Mouse (Mus musculus) right cerebral cortex, adult 2 months (tissue): ENCODE results near the gene Tmem200a.

Experiments used
- DNase-seq, 2 experiments: peaks; one replicate each; pipeline ENCODE4 v3.0.0; 2021 to 2022; ENCODE audit warnings: low spot score in 2 of 2

The Tmem200a gene

DNA sequence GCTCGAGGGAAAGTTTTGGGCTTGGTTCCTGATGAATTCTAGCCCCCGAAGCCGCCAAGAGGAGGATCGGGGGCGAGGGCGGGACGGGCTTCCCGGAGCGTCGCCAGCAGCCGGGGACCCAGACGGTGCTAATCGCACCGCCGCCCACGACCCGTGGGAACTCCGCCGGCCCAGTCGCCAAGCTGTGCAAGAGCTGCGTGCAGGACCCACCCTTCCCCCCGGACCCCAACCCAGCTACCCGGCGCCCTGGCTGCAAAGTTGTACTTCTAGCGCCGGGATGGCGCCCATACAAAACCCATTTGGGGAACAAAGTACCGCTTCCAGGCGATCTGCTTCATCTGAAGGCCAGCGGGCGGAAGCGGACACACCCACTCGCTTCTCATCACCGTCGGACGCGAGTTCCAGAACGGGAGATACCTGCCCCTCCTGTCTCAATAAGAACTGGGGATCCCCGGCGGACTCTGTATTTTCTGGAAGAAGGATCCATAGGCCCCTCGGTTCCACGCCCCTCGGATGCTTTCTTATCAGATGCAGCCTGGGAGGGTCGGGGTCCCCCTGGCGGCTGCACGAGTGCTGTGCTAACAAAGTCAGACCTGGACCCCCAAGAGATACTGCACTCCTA is at the start of gene Tmem200a:
Gene Tmem200a (minus strand): TSS at position 532 of the 622 bp plus-strand sequence.
- peak; percentile 71 to 82 for DNase-seq

DNA sequence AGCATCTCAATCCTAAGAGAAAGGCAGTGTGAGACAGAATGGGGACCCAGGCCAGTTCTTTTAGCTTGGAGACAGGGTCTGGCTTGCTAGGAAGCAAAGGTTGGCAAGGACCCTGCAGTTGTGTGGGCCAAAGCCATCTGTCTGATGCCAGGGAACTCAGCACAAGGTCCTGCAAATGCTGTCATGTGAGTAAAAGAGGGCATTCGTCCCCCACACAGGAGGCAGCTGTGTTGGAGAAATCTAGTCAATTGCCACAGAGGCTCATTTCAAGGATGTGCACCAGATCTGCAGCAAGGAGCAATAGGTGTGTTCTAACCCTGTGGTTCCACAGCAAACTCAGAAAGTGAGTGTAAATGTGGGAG is 41.0 kb upstream of the Tmem200a start:
- peak in 1 of 2 experiments; percentile 8 for DNase-seq

DNA sequence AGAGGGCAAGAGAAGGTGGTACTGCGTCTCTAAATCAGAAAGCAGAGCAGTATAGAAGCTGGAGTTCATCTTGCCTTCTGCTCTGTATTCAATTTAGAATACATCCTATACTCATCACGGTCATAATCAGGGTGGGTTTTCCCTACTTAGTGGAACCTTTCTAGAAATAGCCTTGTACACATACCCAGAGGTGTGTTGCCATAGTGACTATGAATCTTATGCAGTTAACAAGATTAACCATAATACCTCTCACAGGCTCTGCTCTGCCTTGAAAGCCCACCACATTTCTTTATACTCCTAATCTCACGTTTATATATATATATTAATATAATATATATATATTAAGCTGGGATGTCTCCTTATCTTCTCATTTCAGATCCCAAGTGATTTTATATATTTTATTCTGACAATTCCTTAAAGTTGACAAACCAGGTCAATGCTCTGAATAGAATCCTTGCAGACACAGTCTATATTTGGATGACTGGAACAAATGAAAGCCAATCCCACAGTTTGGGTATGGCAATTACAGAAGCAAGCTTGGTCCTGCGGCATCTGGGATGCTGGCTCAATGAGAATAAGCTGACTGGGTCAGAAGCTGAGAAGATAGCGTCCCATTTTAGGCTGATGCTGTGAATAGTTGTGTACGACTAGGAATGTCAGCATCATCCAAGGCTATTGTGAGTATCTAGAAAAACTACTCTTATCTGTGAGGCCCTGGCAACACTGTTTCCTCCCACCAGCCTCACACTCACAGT is 40.4 kb upstream of the Tmem200a start:
- DNase-seq = peak in 1 of 2 experiments; percentile 16

DNA sequence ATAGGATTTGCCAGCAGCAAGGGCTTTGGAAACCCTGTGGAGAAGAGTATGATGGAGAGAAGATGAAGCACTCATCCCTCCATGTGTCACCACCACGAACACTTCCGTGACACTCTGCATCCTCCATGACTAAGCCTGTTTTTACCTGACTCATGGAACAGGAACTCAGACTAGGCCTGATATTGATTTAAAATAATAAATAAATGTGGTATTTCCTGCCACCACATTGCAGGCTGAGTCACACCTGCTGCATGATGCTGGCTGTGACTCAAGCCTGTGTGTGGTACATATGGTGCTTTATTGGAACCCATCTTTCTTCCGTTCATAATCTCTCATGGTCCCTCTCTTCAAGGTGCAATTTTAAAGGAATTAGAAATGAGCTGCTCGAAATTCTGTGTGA is 35.6 kb upstream of the Tmem200a start:
- peak; percentile 24 to 43 for DNase-seq

DNA sequence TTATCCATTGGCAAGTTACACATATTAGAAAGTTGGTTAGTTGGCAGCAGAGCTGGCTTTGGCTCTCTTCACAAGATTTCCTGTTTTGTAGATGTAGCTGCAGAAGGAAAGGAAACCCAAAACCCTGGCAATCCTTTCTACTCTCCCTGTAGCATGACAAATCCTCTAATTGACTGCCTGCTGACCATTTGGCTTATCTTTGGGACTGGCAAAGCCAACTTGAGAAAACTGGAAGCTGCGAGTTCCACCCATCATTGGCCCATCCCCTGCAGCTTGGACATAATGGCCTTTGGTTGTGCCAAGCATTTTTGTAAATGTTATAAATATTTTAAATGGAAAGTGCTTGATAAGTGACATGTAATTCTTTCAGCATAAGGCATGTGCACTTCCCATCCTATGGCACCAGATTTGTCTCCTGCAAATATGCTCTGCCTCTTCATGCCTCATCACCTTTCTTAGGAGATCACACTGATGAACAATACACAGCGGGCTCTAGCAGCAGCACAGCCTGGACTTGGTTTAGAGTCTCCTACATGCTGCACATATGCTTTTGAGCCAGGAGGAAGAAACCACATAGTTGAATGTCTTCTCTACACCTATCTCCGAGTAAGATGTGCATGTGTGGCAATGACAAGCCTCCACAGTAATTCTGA is 24.6 kb upstream of the Tmem200a start:
- no peak for DNase-seq

DNA sequence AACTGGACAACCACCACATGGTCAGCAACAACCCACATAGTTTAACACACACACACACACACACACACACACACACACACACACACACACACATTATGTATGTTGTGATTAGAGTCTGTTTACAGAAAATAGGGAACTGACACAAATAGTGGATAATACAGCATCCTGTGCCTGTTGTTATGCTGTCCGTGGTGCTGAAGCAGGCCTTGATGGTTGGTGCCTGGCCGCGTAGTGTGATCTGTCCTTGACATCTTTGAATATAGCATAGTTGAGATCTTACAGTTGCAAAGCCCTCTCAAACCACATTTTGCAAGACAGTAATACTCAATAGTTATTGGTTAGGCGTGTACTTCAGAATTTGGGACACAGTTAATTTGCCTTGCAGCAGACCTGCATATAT is 3.2 kb upstream of the Tmem200a start:
- no peak for DNase-seq

DNA sequence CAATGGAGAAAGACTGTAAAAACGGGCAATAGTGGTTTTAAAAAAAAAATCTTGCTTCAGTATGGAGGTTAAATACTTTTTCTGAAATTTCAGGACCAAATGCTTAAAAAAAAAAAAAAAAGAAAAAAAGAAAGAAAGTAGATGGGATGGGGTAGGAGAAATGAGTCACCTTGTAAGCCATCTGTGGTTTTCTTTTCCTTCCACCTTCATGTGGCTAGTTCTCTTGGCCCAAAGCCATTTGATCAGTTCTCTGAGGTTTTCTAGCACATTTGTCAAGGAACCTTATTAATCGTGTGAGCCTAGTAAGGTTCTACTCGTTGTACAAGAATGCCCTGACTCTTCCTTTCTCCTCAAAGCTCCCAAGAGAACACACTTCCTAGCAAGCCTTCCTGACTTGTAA is 826 bp upstream of the Tmem200a start:
- DNase-seq = no peak

DNA sequence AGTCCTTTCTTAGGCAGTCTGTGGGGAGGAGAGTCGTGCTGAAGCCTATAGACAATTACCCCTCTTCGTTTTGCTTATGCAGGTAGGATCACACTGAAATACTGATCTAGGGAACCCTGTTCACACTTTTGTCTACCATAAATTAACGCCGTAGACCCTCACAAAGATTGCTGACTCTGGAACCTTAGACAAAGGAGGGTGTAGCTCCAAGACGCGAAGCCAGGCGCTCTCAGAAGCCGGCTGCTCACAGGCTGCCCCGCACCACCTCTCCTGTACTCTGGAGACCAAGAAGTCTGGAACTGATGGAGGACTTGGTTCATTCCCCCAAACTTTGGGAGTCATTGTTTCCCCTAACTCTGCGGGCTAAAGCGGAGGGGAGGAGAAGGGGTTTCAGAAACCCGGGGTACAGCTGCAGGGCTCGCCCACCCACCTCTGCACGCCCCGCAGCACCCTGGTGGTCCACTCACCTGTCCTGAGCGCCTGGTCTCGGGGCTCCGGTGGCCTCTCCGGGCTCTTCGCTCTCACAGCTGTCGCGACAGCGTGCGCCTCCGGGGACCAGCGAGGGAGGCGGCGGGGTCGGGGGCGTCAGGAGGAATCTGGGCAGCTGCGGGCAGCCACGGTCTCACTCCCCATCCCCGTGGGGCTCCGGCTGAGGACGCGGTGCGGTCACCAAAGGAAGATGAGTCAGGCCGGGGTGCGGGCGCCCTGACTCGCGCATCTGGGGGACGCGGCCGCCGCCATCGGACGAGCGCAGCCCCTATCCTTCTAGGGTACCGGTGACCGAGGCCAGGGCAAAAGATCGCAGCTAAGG is 976 bp downstream of the Tmem200a start, which contains the start of gene Gm9767:
Gene Gm9767 (plus strand): TSS at position 585 of the 811 bp plus-strand sequence.
- peak; percentile 37 to 45 for DNase-seq

DNA sequence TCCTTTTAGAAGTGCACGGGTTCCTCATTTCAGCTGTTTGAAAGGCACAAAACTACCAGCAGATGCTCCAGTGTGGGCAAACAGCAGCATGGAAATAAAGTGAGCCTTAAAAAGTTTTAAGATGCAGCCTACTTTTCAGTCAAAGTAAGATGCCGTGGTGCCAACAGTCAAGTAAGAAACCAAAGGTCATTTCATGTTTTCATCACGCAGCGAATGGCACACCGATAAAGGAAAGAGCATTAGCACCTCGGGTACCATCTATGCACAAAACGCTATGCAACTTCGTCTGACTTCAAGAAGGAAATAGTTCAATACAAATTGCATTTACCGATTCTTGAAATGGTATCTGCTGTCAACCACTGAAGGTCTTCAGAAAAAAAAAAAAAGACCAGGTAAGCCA is 1.9 kb downstream of the Tmem200a start:
- DNase-seq = no peak

DNA sequence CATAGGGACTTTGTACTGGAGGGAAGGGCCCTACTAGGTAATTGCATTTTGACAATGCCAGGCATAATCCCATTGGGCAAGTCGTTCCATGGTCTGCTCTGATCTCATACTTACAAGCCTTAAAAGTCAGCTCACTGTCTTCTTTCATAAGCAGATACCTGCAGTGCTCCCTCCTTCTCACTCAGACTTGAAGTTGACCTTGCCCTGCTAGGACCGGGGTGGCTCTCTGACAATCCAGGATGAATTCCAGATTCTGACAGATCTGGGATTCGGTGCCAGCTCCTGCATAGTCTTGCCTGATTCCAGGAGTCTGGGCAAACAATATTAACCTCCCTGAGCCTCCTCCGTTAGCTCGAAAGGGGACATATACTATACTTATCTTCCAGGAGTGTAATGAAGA is 6.9 kb downstream of the Tmem200a start:
- no peak for DNase-seq

DNA sequence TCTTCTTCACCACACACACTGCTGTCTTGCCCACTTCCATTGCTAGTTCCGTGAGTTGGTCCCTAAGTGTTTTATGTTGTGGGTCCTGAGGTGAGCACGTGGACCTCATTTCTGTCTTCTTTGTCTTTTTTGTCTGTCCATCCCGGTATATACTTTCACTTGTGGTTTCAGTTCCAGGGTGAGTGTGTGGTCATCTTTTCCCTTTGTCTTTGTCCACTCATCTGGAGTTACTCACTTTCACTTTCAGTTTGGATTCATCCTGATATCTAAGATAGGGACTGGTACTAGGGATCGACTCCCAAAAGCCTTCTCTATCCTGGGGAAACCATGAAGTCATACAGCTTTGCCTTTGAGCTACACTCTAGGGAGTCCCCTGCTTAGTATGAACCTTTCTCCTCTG is 15.8 kb downstream of the Tmem200a start:
- DNase-seq = no peak

DNA sequence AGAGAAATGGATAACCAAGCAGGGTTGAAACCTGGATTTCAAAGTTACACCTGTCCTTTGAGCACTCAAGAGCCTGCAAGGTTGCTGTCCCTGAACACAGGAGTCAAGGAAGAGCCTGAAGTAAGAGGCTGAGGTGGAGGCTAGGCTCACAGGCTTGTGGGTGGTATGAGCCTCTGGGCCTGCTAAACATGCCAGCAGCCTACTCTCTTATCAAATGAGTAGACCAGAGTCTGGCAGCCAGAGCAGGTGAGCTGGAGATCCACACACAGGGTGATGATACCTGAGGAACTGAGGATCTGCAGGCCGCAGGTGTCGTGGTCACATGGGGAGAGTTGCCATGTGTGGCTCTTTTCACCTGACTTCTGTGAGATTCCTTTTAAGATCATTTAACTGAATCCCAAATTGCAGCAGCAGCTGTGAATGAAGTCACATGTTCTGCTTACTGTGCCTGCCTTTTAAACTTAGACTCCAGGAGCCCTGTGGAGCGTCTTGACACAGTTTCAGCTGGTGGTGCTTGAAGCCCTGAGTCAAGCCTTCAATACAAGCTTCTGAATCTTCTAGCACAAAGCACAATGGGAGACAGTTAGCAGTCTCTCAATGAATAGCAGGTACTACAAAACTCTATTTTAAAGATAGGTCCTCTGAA is 19.1 kb downstream of the Tmem200a start:
- DNase-seq = peak; percentile 28 to 55

DNA sequence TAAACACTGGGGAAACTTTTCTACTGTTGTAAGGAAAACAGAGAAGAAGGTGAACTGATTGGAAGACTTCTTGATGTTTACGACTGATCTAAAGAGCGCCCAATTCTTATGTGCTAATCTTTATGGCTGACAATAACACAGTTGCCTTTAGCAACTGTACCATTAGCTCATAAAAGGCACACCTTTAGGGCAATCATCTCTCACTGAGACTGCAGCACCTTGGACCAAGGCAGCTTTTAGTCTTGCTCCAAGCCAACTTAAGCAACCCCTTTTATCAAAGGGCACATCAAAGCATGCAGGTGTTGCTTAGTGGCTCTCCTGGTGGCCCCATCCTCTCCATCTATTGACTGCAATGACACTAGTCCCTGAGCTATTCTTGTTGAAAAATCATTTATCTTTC is 27.7 kb downstream of the Tmem200a start:
- no peak for DNase-seq

DNA sequence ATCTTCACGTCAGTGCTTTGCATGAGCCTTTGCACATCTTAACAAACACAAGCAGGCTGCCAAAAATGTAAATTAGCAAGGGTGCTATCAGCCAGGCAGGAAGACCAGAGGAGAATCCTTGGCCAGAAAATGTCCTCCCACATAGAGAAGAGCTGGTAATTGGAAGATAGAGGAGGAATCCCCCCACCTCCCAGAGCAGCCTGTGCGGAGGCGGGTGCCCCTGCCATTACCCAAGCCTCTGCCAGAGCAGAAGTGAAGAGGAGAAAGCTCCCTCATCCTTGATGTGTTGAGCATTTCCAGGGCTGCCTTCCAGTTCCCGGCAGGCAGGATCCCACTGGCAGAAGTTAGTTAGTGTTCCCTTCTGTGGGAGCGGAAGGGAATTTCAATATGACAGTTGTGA is 43.9 kb downstream of the Tmem200a start:
- peak; percentile 81 to 83 for DNase-seq

DNA sequence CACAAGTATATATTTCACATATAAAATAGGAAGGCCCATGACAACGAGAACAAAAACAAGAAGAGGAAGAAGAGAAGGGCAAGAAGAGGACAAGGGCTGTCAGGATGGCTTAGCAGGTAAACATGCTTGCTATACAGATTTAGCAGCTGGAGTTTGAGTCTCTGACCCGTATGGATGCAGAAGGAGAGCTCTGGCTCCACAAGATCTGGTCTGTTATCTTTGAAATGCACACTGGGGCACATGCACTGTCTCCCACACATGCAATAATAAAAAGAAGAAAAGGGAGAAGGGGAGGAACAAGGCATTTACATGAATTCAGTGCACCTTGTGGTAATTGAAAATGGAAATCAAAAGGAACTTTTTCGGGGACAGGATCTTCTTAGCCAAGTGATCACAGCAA is 60.1 kb downstream of the Tmem200a start:
- DNase-seq = no peak

DNA sequence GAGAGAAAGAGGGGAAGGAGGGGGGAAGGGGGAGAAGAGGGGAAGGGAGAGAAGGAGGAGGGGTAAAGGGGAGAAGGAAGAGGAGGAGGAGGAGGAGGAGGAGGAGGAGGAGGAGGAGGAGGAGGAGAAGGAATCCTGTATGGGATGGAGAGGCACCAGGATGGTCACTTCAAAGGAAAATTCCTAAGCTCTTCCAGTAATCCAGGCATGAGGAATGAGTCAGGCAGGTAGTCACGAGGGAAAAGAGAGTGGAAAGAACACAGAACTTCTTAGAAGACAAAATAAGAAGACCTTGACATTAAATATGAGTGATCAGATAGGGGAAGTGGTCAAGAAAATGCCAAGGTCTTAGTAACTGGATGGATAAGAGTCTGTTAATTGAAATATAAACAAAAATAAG is 64.6 kb downstream of the Tmem200a start:
- no peak for DNase-seq

DNA sequence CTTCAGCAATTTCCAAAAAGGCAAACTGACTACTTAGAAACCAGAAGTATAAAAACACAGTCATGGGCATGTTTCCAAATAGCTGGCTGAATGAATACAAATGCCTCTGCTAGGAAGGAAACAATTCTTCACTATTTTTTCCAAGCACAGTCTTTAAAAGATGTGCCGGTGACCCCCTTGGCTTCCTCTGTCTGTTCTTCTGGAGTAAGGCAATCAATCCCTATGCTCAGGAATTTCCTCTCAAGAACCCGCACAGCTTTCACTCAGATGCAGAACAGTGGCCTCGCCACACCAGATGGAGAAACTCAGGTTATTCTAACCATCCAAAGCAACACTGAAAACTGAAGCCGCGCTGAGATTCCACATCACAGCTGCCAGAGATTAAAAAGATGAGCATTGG is 69.9 kb downstream of the Tmem200a start:
- peak in 1 of 2 experiments; percentile 29 for DNase-seq

DNA sequence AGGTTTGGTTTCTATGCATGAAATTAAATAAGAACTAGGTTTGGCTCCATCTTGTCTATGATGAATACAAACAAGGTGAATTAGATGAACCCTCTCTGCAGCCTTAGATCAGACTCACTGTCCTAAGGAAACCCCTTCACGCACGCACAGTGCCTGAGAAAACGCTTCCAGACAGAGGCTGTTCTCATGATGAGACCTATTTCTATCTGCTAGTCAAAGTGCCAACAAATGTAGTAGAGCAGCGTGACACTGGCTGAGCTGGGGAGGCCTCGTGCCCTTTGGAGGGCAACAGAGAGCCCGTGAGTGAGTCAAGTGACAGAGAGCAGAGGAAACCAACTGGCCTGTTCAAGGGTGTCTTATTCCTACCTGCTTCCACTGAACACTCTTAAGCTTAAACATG is 73.4 kb downstream of the Tmem200a start:
- no peak for DNase-seq

DNA sequence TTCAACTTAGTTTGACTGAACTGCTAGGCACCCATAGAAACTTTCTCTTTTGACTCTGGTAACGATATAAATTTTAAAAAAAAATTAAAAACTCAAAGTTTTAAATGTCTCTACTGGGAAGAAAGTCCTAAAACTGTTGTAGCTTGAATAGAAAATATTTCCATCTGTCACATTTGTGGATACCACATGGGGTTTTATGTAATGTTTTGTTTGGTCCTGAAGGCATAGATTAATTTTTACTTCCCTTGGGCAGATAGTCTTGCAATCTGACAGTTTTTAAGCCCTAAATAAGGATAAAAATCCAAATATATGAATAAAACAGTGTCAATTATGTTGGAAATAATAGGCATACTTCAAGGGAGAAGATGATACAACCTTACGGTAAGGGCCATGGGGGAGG is 78.0 kb downstream of the Tmem200a start:
- no peak for DNase-seq

DNA sequence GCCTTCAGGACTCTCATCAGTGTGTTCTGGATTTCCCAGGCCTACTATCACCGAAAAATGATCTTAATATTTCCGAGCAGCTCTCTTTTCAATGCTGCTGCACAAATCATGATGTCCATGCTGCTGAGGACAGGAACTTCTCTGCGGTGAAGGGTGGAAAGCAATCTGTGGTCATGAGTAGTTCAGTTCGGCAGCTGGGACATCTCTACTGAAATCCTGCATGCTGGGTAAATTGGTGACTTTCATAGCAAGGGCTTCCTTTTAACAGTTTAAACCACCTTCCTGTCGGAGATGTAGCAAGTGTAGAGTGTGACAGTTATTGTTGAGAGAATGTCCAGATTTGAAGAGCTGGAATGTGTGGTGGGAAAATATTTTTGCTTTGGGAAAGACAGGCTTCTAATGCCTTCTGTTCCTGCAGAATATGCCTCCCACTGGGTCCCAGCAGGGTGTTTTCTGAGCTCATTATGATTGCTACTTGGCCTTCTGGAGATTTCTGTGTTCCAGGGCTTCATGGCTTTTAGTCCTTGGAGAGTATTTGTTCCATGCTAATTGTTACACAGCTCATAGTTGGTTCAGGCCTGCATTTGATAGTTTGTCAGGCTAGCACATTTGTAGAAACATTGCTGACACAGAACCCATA is 79.4 kb downstream of the Tmem200a start:
- DNase-seq = no peak

DNA sequence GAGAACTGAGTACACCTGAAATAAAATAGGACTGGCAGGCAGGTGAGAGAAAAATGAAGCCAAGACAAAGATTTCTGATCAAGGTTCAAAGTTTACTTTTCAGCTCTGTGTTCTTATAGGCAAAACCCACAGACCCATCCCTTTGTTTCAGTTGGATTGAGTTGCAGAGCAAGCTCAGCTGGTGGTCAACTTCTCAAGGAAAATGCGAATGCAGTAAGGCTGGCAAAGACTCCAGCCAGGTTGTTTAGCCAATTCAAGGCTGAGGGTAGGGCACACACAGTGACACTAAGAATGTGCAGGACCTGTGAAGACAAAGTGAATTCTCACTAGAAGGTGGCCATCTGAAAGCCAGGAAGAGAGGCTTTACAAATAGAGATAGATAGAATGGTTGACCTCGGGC is 94.8 kb downstream of the Tmem200a start:
- no peak for DNase-seq
